Mouse (Mus musculus): ENCODE measurements at regions not wholly inside any gene's neighbourhood (a gene's known extent, or its start where the extent isn't known, plus 50 kb on each side); places are given as distances from the start of the nearest gene placed in this dataset.

DNA sequence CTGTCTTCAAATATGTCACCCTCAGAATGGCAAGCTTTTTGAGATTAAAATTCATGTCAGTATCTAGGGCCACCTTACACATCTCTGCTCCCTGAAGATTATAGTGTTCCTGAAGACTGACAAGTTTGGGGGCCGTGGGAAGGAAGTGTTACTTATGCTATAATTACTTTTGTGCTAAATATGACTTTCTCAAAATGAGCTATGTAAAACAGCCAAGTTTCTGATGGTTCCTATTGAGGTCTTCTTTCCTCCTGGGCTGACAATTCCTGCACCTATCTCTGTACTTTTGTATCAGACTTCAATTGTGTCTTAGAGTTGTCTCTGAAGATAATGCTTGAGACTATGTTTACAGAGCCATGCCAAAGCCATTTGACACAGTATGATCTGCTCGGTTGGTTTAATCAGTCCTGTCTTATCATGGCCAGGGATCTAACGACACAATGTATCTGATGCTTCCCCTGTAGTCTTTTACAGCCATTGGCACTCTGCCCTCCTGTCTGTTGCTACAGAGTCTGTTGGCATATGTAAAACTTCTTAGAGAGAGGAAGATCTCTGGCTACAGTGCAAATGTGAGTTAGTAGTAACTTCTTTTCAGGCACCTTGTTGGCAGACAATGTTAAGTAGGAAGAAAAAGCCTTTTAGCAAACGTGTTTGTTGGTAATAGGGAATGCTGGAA lies 71.8 kb upstream of the Aco1 start:
- H3K4me2 ChIP-seq (ENCODE audit: low read length): no peak overlapping the region
- H3K4me3 ChIP-seq (replicated peaks; ENCODE audit: low read depth, low read length): no peak overlapping the region
- H3K9ac ChIP-seq (ENCODE audit: low read depth, low read length): no peak overlapping the region
- TF ChIP-seq CTCF (IDR thresholded peaks at IDR 0.05; ENCODE audit: low read depth): no peak
- H3K9me3 ChIP-seq (replicated peaks; ENCODE audit: low read length): no peaks in the 10 kb centered on the region
- 56% methylated on average over 4 of the region's 4 CpGs for WGBS
- no peaks in the 10 kb centered on the region for H3K27me3 ChIP-seq (ENCODE audit: insufficient read depth, low read length)
- no peak for DNase-seq (ENCODE audit: low spot score)
- H3K4me1 ChIP-seq (replicated peaks; ENCODE audit: insufficient read depth, low read length): no peaks in the 10 kb centered on the region
- H3K36me3 ChIP-seq (ENCODE audit: insufficient read depth, low read length): no peaks in the 10 kb centered on the region
- ATAC-seq (replicated peaks; ENCODE audit: low FRiP score, low read depth): no peak
- no peak overlapping the region for H3K27ac ChIP-seq

DNA sequence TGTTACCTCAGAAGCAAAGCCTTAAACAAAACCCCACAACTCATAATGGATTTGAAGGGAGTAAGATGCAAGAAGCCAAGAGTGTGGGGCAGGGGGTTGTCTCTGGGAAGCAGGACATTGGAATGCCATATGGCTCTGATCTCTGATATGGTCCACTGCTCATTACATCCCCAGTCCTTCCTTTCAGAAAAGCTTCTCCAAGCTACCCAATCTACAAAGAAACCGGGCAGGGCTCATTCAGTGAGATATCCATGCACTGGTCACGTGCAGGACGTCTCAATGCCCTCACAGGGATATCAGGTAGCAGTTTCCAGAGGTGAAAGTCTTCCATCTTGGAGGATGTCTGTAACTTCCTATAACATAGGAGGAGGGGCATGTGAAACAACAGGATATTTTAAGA lies 61.8 kb upstream of the Aco1 start:
- 38% methylated on average over 3 of the region's 3 CpGs for WGBS
- Histone ChIP-seq H3K27ac (no peak overlapping the region), H3K27me3 (ENCODE audit: insufficient read depth, low read length) (no peaks in the 10 kb centered on the region), H3K9ac (ENCODE audit: low read depth, low read length) (no peak overlapping the region), H3K9me3 (replicated peaks; ENCODE audit: low read length) (no peaks in the 10 kb centered on the region), H3K4me2 (ENCODE audit: low read length) (no peak overlapping the region), H3K36me3 (ENCODE audit: insufficient read depth, low read length) (no peaks in the 10 kb centered on the region), H3K4me1 (replicated peaks; ENCODE audit: insufficient read depth, low read length) (no peaks in the 10 kb centered on the region), H3K4me3 (replicated peaks; ENCODE audit: low read depth, low read length) (no peak overlapping the region)
- no peak for TF ChIP-seq CTCF (IDR thresholded peaks at IDR 0.05; ENCODE audit: low read depth)
- no peak; the same call in 1 of the 2 replicates for ATAC-seq (replicated peaks; ENCODE audit: low FRiP score, low read depth)
- peak; percentile 50 for DNase-seq (ENCODE audit: low spot score)

DNA sequence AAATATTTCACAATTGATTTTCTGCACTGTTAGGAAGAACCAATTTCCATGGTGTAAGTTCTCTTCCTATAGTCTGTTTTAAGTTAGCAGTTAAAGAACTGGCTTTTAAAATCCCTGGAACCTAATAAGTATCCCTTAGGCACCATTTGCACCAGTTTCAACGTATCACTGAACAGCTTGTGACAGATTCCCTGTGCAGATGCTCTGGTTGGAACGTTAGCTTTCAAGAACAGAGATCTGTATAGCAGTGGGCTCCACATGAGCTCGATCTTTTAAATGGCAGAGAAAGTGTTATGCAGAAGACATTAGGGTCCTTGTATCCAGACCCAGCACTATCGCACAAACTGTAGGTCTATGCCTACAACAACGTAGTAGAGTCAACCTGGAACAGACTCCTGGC lies 52.6 kb upstream of the Aco1 start:
- TF ChIP-seq CTCF (IDR thresholded peaks at IDR 0.05; ENCODE audit: low read depth): no peak
- Histone ChIP-seq H3K9me3 (replicated peaks; ENCODE audit: low read length) (no peaks in the 10 kb centered on the region), H3K4me1 (replicated peaks; ENCODE audit: insufficient read depth, low read length) (no peaks in the 10 kb centered on the region), H3K27ac (no peak overlapping the region), H3K9ac (ENCODE audit: low read depth, low read length) (no peak overlapping the region), H3K4me3 (replicated peaks; ENCODE audit: low read depth, low read length) (no peak overlapping the region), H3K4me2 (ENCODE audit: low read length) (no peak overlapping the region), H3K27me3 (ENCODE audit: insufficient read depth, low read length) (no peaks in the 10 kb centered on the region), H3K36me3 (ENCODE audit: insufficient read depth, low read length) (no peaks in the 10 kb centered on the region)
- no peak for DNase-seq (ENCODE audit: low spot score)
- no peak for ATAC-seq (replicated peaks; ENCODE audit: low FRiP score, low read depth)
- WGBS: 78% methylated on average over 5 of the region's 5 CpGs
